Mouse (Mus musculus) forebrain, embryonic 12.5 days (tissue): ENCODE measurements around the gene Tgfbi. TPM values are rescaled to one million over a fixed set of nuclear protein-coding genes. Genes with fewer than 3 reads are reported as not detected.
A peak's percentile ranks its signal among the peaks of the same experiment; 100 is the strongest.

Experiments
- ATAC-seq: fragments of 200-750 bp; cut with Nextera tagmentation; 2 replicates; pipeline ENCODE4 v1.8.0; 2017; ENCODE audit warnings: moderate TSS enrichment; ENCODE audit not compliant: low FRiP score
- H3K27ac ChIP-seq: fragments of 300-500 bp; sonication (generic); 2 replicates; pipeline ENCODE4 v1.5.1; 2016; ENCODE audit warnings: mild to moderate bottlenecking
- H3K27me3 ChIP-seq: fragments of 300-500 bp; sonication (generic); 2 replicates; pipeline ENCODE4 v1.6.1; 2016; ENCODE audit warnings: mild to moderate bottlenecking
- H3K36me3 ChIP-seq: fragments of 300-500 bp; sonication (generic); replicated peaks from 2 replicates; pipeline ENCODE4 v1.6.1; 2016; ENCODE audit warnings: mild to moderate bottlenecking
- H3K4me1 ChIP-seq: fragments of 300-500 bp; sonication (generic); 2 replicates; pipeline ENCODE4 v1.6.1; 2016
- H3K4me2 ChIP-seq: fragments of 300-500 bp; sonication (generic); 2 replicates; pipeline ENCODE4 v1.6.1; 2016; ENCODE audit warnings: mild to moderate bottlenecking, moderate library complexity
- H3K4me3 ChIP-seq: fragments of 300-500 bp; sonication (generic); replicated peaks from 2 replicates; pipeline ENCODE4 v1.5.1; 2016; ENCODE audit warnings: mild to moderate bottlenecking
- H3K9ac ChIP-seq: fragments of 300-500 bp; sonication (generic); 2 replicates; pipeline ENCODE4 v1.6.1; 2016; ENCODE audit warnings: mild to moderate bottlenecking
- H3K9me3 ChIP-seq: fragments of 300-500 bp; sonication (generic); 2 replicates; pipeline ENCODE4 v1.6.1; 2016
- WGBS: fragments of 180-500 bp; shearing (Covaris S2); methylation state at CpG from one replicate; pipeline ENCODE4 v1.1.7; 2016; 5-methylcytosine and 5-hydroxymethylcytosine counted together
- polyA plus RNA-seq: library from polyadenylated mRNA; unstranded; fragments of >200 nt; fragmentation: Nextera tagmentation; extraction: Ambion mirVana; gene quantifications from 2 replicates; pipeline ENCODE4 v1.2.1, GENCODE M21; 2016

Tgfbi gene
- polyA plus RNA-seq, 1 experiment from 2014 or later: 24.0 TPM

GRCm38 (mm10) chr13:56582720-56583119 lies 26.6 kb upstream of the Tgfbi start:
- ATAC-seq: peak; percentile 21
- Histone ChIP-seq H3K9me3 (no peaks in the 10 kb centered on the region), H3K27ac (peak overlapping the region; percentile 94), H3K4me3 (no peak overlapping the region), H3K4me2 (peak overlapping the region; percentile 47), H3K27me3 (peaks cover 8% of the 10 kb centered on the region; the same call in 1 of the 2 replicates), H3K36me3 (no peaks in the 10 kb centered on the region), H3K4me1 (peaks cover 37% of the 10 kb centered on the region), H3K9ac (no peak overlapping the region)
- 9% methylated on average over 3 of the region's 3 CpGs for WGBS

- no peak overlapping the region for H3K27ac ChIP-seq
- no peak for ATAC-seq
- H3K4me2 ChIP-seq: no peak overlapping the region
- H3K9me3 ChIP-seq: no peaks in the 10 kb centered on the region
- H3K36me3 ChIP-seq: no peaks in the 10 kb centered on the region
- 91% methylated on average over 3 of the region's 3 CpGs for WGBS
- H3K4me3 ChIP-seq: no peak overlapping the region
- peaks cover 35% of the 10 kb centered on the region for H3K4me1 ChIP-seq
- peaks cover 12% of the 10 kb centered on the region; the same call in 1 of the 2 replicates for H3K27me3 ChIP-seq
- no peak overlapping the region for H3K9ac ChIP-seq
These were observed 23.3 kb upstream of the Tgfbi start for GRCm38 (mm10) chr13:56586046-56586445.

GRCm38 (mm10) chr13:56588454-56589117 lies 20.7 kb upstream of the Tgfbi start:
- no peak overlapping the region for H3K4me3 ChIP-seq
- peaks cover 10% of the 10 kb centered on the region; the same call in 1 of the 2 replicates for H3K4me1 ChIP-seq
- 86% methylated on average over 14 of the region's 14 CpGs for WGBS
- no peaks in the 10 kb centered on the region for H3K36me3 ChIP-seq
- H3K4me2 ChIP-seq: no peak overlapping the region
- no peak for ATAC-seq
- no peak overlapping the region for H3K27ac ChIP-seq
- peaks cover 12% of the 10 kb centered on the region; the same call in 1 of the 2 replicates for H3K27me3 ChIP-seq
- H3K9ac ChIP-seq: no peak overlapping the region
- H3K9me3 ChIP-seq: no peaks in the 10 kb centered on the region

GRCm38 (mm10) chr13:56590202-56590601 lies 19.1 kb upstream of the Tgfbi start:
- no peaks in the 10 kb centered on the region for H3K9me3 ChIP-seq
- 88% methylated on average over 5 of the region's 5 CpGs for WGBS
- no peak overlapping the region for H3K4me3 ChIP-seq
- no peak for ATAC-seq
- H3K36me3 ChIP-seq: no peaks in the 10 kb centered on the region
- no peak overlapping the region for H3K9ac ChIP-seq
- peaks cover 6% of the 10 kb centered on the region; the same call in 1 of the 2 replicates for H3K4me1 ChIP-seq
- no peak overlapping the region for H3K4me2 ChIP-seq
- H3K27ac ChIP-seq: no peak overlapping the region
- peaks cover 4% of the 10 kb centered on the region; the same call in 1 of the 2 replicates for H3K27me3 ChIP-seq

DNA sequence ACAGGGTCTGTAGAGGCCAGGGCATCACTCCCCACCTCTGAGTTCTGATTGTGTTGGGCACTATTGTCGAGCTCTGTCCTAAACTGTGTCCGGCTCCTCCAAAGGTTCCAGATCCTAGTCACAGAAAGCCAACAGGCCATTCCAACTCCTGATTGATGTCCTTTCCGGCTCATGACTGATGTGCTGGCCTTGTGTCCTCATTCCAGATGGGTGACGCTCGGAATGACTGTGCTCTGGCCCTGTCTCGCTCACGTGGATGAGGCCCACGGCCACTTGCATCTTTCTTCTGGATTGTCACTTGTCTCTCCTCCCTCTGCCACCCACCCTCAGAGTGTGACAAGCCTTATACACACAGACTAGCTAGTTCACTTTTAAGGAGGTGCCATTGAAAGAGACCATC lies 18.1 kb upstream of the Tgfbi start:
- ATAC-seq: no peak
- no peaks in the 10 kb centered on the region for H3K9me3 ChIP-seq
- H3K27me3 ChIP-seq: peaks cover 4% of the 10 kb centered on the region; the same call in 1 of the 2 replicates
- no peak overlapping the region for H3K4me2 ChIP-seq
- no peak overlapping the region for H3K27ac ChIP-seq
- H3K4me1 ChIP-seq: peaks cover 6% of the 10 kb centered on the region; the same call in 1 of the 2 replicates
- 93% methylated on average over 8 of the region's 8 CpGs for WGBS
- H3K9ac ChIP-seq: no peak overlapping the region
- H3K36me3 ChIP-seq: no peaks in the 10 kb centered on the region
- no peak overlapping the region for H3K4me3 ChIP-seq

GRCm38 (mm10) chr13:56591939-56592338 lies 17.4 kb upstream of the Tgfbi start:
- Histone ChIP-seq H3K4me2 (no peak overlapping the region), H3K9ac (no peak overlapping the region), H3K27me3 (peaks cover 4% of the 10 kb centered on the region; the same call in 1 of the 2 replicates), H3K36me3 (no peaks in the 10 kb centered on the region), H3K9me3 (no peaks in the 10 kb centered on the region), H3K4me1 (peaks cover 6% of the 10 kb centered on the region; the same call in 1 of the 2 replicates), H3K4me3 (no peak overlapping the region), H3K27ac (no peak overlapping the region)
- no peak for ATAC-seq
- WGBS: 90% methylated on average over 2 of the region's 2 CpGs

DNA sequence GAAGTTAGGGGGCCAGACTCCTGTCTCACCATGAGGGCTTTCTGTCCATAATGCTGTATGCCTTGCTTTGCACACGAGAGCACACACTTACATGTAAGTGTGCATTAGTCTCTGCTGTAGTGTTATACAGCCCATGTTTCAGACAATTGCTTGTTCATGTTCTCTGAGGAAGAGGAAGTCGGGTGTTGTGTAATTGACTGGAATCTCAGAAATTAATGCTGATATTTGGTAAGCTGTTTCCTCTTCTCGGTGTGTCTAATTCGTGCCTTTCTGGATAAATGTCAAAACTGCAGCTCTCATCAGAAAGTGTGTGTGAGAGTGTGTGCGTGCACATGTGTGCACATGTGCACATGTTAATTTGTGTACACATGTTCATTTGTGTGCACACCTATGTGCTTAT lies 16.1 kb upstream of the Tgfbi start:
- ATAC-seq: no peak
- Histone ChIP-seq H3K4me2 (no peak overlapping the region), H3K9ac (no peak overlapping the region), H3K27ac (no peak overlapping the region), H3K4me1 (peaks cover 17% of the 10 kb centered on the region; the same call in 1 of the 2 replicates), H3K4me3 (no peak overlapping the region), H3K27me3 (peaks cover 4% of the 10 kb centered on the region; the same call in 1 of the 2 replicates), H3K9me3 (no peaks in the 10 kb centered on the region), H3K36me3 (no peaks in the 10 kb centered on the region)
- WGBS: 91% methylated on average over 5 of the region's 5 CpGs

GRCm38 (mm10) chr13:56593961-56594391 lies 15.3 kb upstream of the Tgfbi start:
- WGBS: 81% methylated on average over 7 of the region's 7 CpGs
- no peak for ATAC-seq
- no peak overlapping the region for H3K4me2 ChIP-seq
- peaks cover 18% of the 10 kb centered on the region; the same call in 1 of the 2 replicates for H3K4me1 ChIP-seq
- no peak overlapping the region for H3K9ac ChIP-seq
- H3K27me3 ChIP-seq: peaks cover 4% of the 10 kb centered on the region; the same call in 1 of the 2 replicates
- no peak overlapping the region for H3K4me3 ChIP-seq
- no peaks in the 10 kb centered on the region for H3K9me3 ChIP-seq
- H3K27ac ChIP-seq: no peak overlapping the region
- H3K36me3 ChIP-seq: no peaks in the 10 kb centered on the region

GRCm38 (mm10) chr13:56595246-56595645 lies 14.1 kb upstream of the Tgfbi start:
- no peak overlapping the region for H3K4me2 ChIP-seq
- no peak overlapping the region for H3K27ac ChIP-seq
- H3K9me3 ChIP-seq: no peaks in the 10 kb centered on the region
- peaks cover 4% of the 10 kb centered on the region; the same call in 1 of the 2 replicates for H3K27me3 ChIP-seq
- WGBS: 67% methylated on average over 8 of the region's 8 CpGs
- H3K4me1 ChIP-seq: peaks cover 12% of the 10 kb centered on the region; the same call in 1 of the 2 replicates
- no peak overlapping the region for H3K9ac ChIP-seq
- no peak overlapping the region for H3K4me3 ChIP-seq
- H3K36me3 ChIP-seq: no peaks in the 10 kb centered on the region
- no peak for ATAC-seq

- peaks cover 16% of the 10 kb centered on the region for H3K4me1 ChIP-seq
- no peaks in the 10 kb centered on the region; the same call in 1 of the 2 replicates for H3K27me3 ChIP-seq
- H3K4me2 ChIP-seq: no peak overlapping the region
- no peak for ATAC-seq
- no peak overlapping the region for H3K9ac ChIP-seq
- H3K9me3 ChIP-seq: no peaks in the 10 kb centered on the region
- no peaks in the 10 kb centered on the region for H3K36me3 ChIP-seq
- 0 out of 2 replicates have a peak overlapping the region, but pooled peaks have one; percentile 2 for H3K27ac ChIP-seq
- 61% methylated on average over 4 of the region's 4 CpGs for WGBS
- H3K4me3 ChIP-seq: no peak overlapping the region
These were observed 12.0 kb upstream of the Tgfbi start for GRCm38 (mm10) chr13:56597296-56597695.

DNA sequence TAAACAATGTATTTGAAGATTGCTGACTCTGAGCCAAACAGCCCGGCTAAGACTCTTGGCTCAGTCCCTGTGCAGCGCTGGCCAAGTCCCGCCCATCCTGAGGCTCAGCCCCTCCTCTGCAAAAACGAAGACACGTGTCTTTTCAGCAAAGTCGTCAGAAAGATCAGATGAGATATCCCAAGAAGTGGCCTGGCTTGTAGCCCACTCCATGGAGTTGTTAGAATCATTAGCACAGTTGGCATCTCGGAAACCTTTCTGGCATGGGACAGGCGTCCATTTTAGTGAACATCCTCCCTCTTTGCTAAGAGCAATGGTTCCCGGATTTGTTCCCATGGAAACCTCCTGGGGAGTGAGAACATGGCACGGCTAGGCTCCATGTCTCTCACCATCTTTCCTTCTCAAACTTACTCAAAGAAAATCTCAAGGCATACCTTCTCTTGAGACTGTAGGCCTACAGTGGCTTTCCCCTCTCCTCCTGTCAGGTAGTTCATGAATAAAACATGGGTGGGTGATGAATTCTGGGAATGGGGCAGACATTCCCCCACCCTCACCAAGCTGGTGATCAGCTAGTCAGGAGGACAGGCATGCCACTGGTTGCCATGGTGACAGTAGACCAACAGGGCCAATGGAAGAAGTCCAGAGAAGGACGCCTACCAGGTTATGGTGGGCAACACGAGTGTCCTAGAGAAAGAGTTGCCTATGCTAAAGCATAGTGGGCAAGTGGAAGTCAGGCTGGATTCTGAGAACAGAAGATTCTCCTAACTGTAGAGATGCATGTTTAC lies 11.3 kb upstream of the Tgfbi start:
- Histone ChIP-seq H3K4me2 (no peak overlapping the region), H3K9ac (no peak overlapping the region), H3K4me3 (no peak overlapping the region), H3K9me3 (no peaks in the 10 kb centered on the region), H3K4me1 (peaks cover 16% of the 10 kb centered on the region), H3K36me3 (no peaks in the 10 kb centered on the region), H3K27me3 (no peaks in the 10 kb centered on the region; the same call in 1 of the 2 replicates), H3K27ac (no peak overlapping the region)
- ATAC-seq: no peak
- 48% methylated on average over 12 of the region's 12 CpGs for WGBS

- no peaks in the 10 kb centered on the region for H3K27me3 ChIP-seq
- H3K4me3 ChIP-seq: no peak overlapping the region
- H3K36me3 ChIP-seq: no peaks in the 10 kb centered on the region
- H3K9me3 ChIP-seq: no peaks in the 10 kb centered on the region
- ATAC-seq: no peak
- no peak overlapping the region for H3K9ac ChIP-seq
- H3K4me1 ChIP-seq: peaks cover 16% of the 10 kb centered on the region
- 92% methylated on average over 2 of the region's 2 CpGs for WGBS
- H3K27ac ChIP-seq: no peak overlapping the region
- H3K4me2 ChIP-seq: no peak overlapping the region
These were observed 9.8 kb upstream of the Tgfbi start for GRCm38 (mm10) chr13:56599511-56599910.
